Comparison of ENCODE assay signal across 9 mouse cellular contexts in genomic region chr5:24512271-24512670, GRCm38 (mm10). TPM values are rescaled to one million over a fixed set of nuclear protein-coding genes. Genes with fewer than 3 reads are reported as not detected.
DNase-seq lines count a peak whose midpoint lies in the region; ATAC-seq and TF ChIP-seq lines count a peak whose summit lies in the region.
"Had no signal": no experiment of that assay in that cellular context is flagged by ENCODE, and none has a peak within 500 bp of the region (broad histone marks: within the 10 kb centered on the region; RNA-seq: fewer than 3 reads in every experiment).

No protein-coding gene starts in this region.

- H3K36me3 ChIP-seq in ES-E14 (ENCODE audit: control insufficient read depth, insufficient read depth, low read length, poor library complexity, severe bottlenecking) = no peaks in the 10 kb centered on the region
- H3K36me3 ChIP-seq in intestine, embryonic 15.5 days = no peaks in the 10 kb centered on the region

- H3K4me2 ChIP-seq in intestine, embryonic 15.5 days (replicated peaks) = 0 out of 2 replicates have a peak overlapping the region, but pooled peaks have one; percentile 2

- H3K9me3 ChIP-seq in ES-E14 (ENCODE audit: control insufficient read depth, insufficient read depth, low read depth, low read length) = no peaks in the 10 kb centered on the region
- no peaks in the 10 kb centered on the region for H3K9me3 ChIP-seq in intestine, embryonic 15.5 days

- peaks cover 0 to 8% of the 10 kb centered on the region in 2 experiments; a peak in 1 of 4 replicates for H3K4me1 ChIP-seq in ES-E14 (ENCODE audit: control insufficient read depth in 2 of 2, insufficient read depth in 2 of 2, low read length in 2 of 2, poor library complexity in 1 of 2)
- peaks cover 5% of the 10 kb centered on the region; the same call in 1 of the 2 replicates for H3K4me1 ChIP-seq in intestine, embryonic 15.5 days (replicated peaks)

- no peak overlapping the region; the same call in 1 of the 2 replicates for H3K9ac ChIP-seq in ES-E14 (ENCODE audit: insufficient read depth, low read depth, low read length, poor library complexity, severe bottlenecking)
- H3K9ac ChIP-seq in intestine, embryonic 15.5 days = no peak overlapping the region

- in situ Hi-C loops in ES-E14 (cut with MboI; ENCODE audit: low sequenced_read_pairs in 2 of 2, unreplicated experiment in 2 of 2) = no loop called here

- peak overlapping the region in 1 of 2 experiments; percentile 14; a peak in 2 of 4 replicates for H3K4me3 ChIP-seq in ES-E14 (ENCODE audit: insufficient read depth in 1 of 2, low read depth in 1 of 2, low read length in 2 of 2, poor library complexity in 1 of 2, severe bottlenecking in 1 of 2)
- no peak overlapping the region for H3K4me3 ChIP-seq in intestine, embryonic 15.5 days (replicated peaks)
- H3K4me3 ChIP-seq: erythroblast, embryonic 14.5 days had no signal

- H3K27me3 ChIP-seq in intestine, embryonic 15.5 days (replicated peaks) = no peaks in the 10 kb centered on the region

- WGBS in intestine, embryonic 15.5 days = 35% methylated on average over 8 of the region's 8 CpGs

- no peak overlapping the region for H3K27ac ChIP-seq in ES-E14 (ENCODE audit: insufficient read depth, low read depth, low read length, poor library complexity, severe bottlenecking)
- H3K27ac ChIP-seq in intestine, embryonic 15.5 days = no peak overlapping the region

- ATAC-seq in intestine, embryonic 15.5 days = peak; percentile 78
- no peak for ATAC-seq in megakaryocyte, adult 5-6 weeks (ENCODE audit: poor library complexity, severe bottlenecking)

- peak; percentile 66 for DNase-seq in ES-E14 (ENCODE audit: low read depth, low spot score)
- DNase-seq in adipocyte (ENCODE audit: low spot score) = peak; percentile 84
- DNase-seq in lung, postnatal 14 days = peak; percentile 23
- no peak for DNase-seq in thymus, postnatal 36 days
- DNase-seq in right cerebral cortex, postnatal 36 days (ENCODE audit: low spot score in 2 of 2) = no peak

TF ChIP-seq in ES-E14, 5 proteins besides CTCF, POLR2A, EP300 and RAD21:
- TF ChIP-seq MAFK (IDR thresholded peaks at IDR 0.05; ENCODE audit: insufficient read depth, low read depth, low read length) (no peak), HCFC1 (IDR thresholded peaks at IDR 0.05; ENCODE audit: borderline replicate concordance, insufficient read depth, low read length) (no peak), ZNF384 (IDR thresholded peaks at IDR 0.05; ENCODE audit: low read depth, low read length) (no peak), CHD2 (IDR thresholded peaks at IDR 0.05; ENCODE audit: low read depth, low read length) (no peak), ZC3H11A (IDR thresholded peaks at IDR 0.05; ENCODE audit: borderline replicate concordance, low read depth, low read length) (no peak)

RNA-seq across cellular contexts. Expression of gene Gbx1, which starts 14.7 kb away (rescaled TPM):
- 0.40 and 0.69 TPM in 2 replicates for total RNA-seq in ES-E14 (2012; rRNA removed)
- polyA plus RNA-seq in intestine, embryonic 15.5 days (2015; fragmentation: Nextera tagmentation; extraction: Ambion mirVana) = 0.06 TPM in 1 of 2 replicates, not detected in the other
- total RNA-seq in megakaryocyte, adult 5-6 weeks (2015) = not detected in 2 replicates
- total RNA-seq in megakaryocyte, adult 5-6 weeks (2017) = not detected in 2 replicates
- polyA plus RNA-seq: erythroblast, embryonic 14.5 days had no signal

RNA-seq across cellular contexts. Expression of gene Asb10, which starts 28.5 kb away (rescaled TPM):
- total RNA-seq in ES-E14 (2012; rRNA removed) = 0.18 and 0.53 TPM in 2 replicates
- polyA plus RNA-seq in intestine, embryonic 15.5 days (2015; fragmentation: Nextera tagmentation; extraction: Ambion mirVana) = 0.33 and 0.40 TPM in 2 replicates
- total RNA-seq in megakaryocyte, adult 5-6 weeks (2015) = not detected in 2 replicates
- total RNA-seq in megakaryocyte, adult 5-6 weeks (2017) = not detected in 2 replicates
- polyA plus RNA-seq: erythroblast, embryonic 14.5 days had no signal

RNA-seq across cellular contexts. Expression of gene 4931409K22Rik, which starts 44.3 kb away (rescaled TPM):
- 0.13 and 0.21 TPM in 2 replicates for total RNA-seq in ES-E14 (2012; rRNA removed)
- 0.05 and 0.08 TPM in 2 replicates for polyA plus RNA-seq in intestine, embryonic 15.5 days (2015; fragmentation: Nextera tagmentation; extraction: Ambion mirVana)
- total RNA-seq in megakaryocyte, adult 5-6 weeks (2015) = not detected in 2 replicates
- total RNA-seq in megakaryocyte, adult 5-6 weeks (2017) = not detected in 2 replicates
- polyA plus RNA-seq: erythroblast, embryonic 14.5 days; large intestine, adult 2 months had no signal

Comparison
In these comparisons a context has a peak if more than half of its experiments do, and no peak if none do; other contexts are left out.
1. DNase-seq: peak in ES-E14 (single experiment), adipocyte (single experiment) and lung, postnatal 14 days (single experiment); none in thymus, postnatal 36 days (0 of 2) and right cerebral cortex, postnatal 36 days (0 of 2).